Mouse (Mus musculus) spleen, adult 2 months (tissue): ENCODE results near the gene Lyzl4.

Experiments used
- CTCF ChIP-seq: fragments of 200-500 bp; IDR thresholded peaks from 2 replicates; pipeline ENCODE4 v1.5.1; 2011; ENCODE audit warnings: mild to moderate bottlenecking, inconsistent platforms; ENCODE audit not compliant: insufficient read depth, insufficient read length, insufficient replicate concordance; ENCODE audit errors: extremely low read depth
- POLR2A ChIP-seq: fragments of 200-500 bp; IDR thresholded peaks from 2 replicates; pipeline ENCODE4 v1.6.1; 2011; ENCODE audit warnings: low read depth, low read length, inconsistent platforms

- TF ChIP-seq CTCF (no peak), POLR2A (no peak)
These were observed 43.8 kb downstream of the Lyzl4 start for GRCm38 (mm10) chr9:121598106-121598505.
